Mouse (Mus musculus) right cerebral cortex, adult 2 months (tissue): ENCODE results near the gene Epha7.

Experiments used
- DNase-seq, 2 experiments: peaks; one replicate each; pipeline ENCODE4 v3.0.0; 2021 to 2022; ENCODE audit warnings: low spot score in 2 of 2

Epha7 gene

DNA sequence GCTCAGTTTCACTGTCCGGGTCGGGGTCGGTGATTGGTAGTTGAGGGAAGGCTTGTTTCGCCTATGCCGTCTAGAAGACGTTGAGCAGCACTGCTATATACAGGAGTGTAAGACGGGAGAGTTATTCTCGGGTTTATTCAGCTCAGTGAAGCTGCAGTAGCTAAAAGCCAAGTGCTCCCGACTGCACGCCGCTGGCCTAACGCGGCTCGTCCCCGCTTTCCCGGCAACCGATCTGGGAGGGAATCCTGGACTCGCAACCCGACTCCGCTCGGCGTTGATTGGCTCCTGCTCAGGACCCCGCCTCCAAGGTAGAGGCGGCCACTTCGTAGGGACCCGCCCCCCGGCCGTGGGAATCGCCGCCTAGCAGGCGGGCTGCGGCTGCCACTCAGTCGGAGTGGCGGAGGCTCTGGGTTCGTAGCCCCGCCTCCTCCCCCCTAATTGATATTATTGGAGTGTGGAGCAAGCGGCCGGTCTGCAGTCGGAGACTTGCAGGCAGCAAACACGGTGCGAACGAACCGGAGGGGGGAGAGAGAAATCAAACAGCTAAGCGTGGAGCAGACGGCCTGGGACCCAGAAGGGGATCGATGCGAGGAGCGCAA lies at the start of gene Epha7:
TSS of gene Epha7 (plus strand) at position 441 of the 599 bp plus-strand sequence.
- DNase-seq, result peak; percentile 93 to 96

DNA sequence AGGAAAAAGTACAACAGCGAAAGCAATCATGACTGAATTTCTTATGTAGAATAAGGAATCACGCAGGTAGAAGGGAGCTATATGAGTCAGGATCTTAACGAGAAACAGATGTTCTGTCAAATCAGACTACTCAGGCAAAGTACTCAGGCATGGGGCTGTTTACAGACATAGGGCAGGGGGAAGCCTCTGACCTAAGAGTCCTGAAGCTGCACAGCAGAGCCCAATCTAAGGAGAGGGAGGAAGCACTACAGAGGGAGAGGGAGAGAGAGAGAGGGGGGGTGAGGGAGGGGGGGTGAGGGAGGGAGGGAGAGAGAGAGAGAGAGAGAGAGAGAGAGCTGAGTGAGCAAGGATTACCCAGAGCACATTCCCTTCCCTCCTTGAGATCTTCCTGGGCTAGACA lies 29.0 kb upstream of the Epha7 start:
- DNase-seq, result no peak

DNA sequence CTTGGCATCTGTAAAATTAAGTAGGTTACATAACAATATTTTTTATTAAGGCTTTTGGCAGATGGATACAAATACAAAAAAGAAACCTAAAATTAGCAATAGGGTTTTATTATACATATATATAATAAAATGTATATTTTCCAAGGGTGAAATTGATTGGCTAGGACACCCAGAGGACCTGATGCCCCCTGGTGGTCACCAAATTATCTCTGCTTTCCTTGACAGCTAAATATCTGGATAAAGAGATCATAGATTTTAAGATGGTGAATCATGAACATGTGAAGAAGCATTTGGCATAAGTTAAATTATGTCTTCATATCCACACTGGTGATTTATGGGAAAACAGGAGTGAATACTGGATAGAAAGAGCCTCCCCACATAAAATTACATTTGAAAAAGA lies 4.1 kb upstream of the Epha7 start:
- peak; percentile 35 to 37 for DNase-seq

DNA sequence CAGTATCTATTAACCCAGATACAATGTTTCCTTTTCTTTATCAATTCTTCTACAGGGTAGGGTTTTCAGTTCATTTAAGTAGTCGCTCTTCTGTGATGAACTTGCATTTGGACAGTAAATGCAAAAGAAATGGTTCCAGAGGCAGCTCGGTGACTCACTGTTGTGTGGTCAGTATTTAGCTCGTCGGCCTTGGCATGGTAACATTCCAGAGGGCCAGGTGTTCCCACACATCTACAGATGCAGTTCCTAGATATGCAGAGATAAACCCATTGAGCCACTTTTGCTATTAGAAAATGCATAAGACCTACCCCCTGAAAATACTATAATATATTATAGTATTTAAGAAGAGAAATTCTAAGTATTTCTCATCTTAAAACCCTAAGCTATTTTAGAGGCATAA lies 3.2 kb upstream of the Epha7 start:
- no peak for DNase-seq

DNA sequence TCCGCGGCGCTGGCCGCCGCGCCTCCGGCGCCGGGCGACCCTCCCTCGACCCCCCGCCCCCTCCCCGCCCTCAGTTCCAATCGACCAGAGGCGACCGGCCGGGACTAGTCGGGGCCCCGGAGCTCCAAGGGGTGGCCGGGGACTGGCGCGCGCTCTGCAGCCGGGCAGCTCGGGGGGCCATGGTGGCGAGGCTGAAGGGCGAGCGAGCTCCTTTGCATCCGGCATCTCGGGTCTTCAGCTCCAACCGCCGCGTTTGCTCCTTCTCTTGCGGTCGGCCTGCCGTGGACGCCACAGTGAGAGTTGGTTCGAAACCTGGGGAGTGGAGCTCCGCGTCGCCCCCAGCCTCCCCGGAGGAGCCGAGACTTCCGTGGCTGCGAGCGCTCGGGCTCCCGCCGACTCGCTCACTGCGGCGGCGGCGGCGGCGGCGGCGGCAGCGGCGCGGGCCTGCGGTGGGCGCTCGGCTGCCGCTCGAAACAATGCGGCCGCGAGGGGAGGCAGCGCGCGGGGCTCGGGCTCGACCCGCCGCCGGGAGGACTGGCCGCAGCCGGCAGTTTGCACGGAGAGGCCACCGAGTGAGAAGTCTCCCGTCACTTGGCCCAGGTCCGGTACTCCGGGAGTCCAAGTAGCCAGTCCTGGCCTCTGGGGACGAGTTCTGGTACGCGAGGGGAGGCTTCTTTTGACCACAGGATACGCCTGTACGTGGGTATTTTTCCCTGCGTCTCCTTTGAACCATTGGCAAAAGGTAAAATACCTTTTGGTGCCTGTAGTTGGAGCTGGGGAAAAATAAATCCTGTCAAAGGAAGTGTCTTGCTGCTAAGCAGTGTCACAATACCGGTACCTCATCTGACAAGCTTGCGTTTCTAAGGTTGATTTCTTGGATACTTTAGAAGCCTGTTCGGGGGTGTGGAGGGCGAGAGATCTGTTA lies 882 bp downstream of the Epha7 start:
- DNase-seq, result peak; percentile 37 to 45

DNA sequence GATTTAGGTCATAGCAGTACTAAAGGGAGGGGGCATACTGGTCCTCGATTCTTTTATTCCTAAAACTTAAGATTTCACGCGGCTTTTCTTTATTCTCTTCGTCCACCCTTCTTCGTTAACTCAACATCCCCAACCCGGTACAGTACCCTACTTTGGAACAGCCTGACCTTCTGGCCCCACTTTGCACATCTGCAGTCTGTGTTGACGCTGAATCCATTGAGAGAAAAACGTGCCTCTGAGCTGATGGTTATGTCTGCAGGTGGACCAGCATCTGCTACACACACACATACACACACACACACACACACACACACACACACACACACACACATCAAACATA lies 1.5 kb downstream of the Epha7 start:
- DNase-seq, result peak in 1 of 2 experiments; percentile 46

DNA sequence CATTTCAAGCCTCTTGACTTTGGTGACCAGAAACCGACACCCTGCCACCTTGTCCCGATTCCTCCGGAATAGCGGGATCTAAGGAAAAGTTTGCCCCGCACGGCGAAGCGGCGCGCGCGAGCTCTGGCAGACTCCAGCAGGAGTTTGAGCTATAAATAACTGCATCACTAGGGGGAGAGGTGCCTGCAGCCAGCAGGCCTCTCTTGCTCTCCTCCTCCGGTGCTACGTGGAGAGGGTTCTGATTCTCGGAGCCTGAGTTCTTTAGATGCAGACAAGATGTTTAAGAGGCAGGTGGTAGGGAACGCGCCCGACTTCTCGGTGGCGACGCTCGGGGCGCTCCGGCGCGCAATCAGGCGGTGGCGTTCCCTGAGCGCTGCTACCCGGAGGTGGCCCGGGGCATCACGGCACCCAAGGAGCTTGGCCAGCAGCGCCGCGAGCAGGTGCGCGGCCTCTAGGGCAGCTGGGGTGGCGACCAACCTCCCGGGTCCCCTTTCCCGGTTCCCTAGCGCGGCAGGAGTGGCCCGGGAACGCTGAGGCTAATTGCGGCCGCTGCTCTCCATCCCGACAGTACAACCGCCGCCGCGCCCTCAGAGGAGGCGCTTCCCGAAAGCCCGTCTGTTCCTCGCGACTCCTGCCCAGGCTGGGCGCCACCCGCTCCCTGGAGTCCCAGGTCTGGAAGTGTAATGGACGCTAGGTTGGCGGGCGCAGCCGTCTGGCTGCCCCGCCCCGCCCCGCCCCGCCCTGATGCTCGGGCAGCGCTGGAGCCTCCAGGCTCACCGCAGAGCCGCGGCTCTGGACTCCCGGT lies 2.1 kb downstream of the Epha7 start:
- peak; percentile 59 to 72 for DNase-seq

DNA sequence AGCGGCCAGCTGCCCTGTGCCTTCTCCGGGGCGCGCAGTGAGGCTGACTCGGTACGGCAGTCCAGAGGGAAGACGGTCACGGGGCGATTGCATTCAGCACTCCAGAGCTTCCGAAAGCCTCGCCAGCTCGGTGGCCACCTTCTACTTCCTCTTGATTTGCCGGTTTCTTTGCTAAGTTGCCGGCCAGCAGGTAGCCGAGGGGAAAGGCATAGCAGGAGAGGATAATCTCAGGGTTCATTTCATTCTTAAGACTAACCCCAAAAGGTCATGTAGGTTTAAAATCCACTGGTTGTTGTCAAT lies 2.6 kb downstream of the Epha7 start:
- peak in 1 of 2 experiments; percentile 29 for DNase-seq

DNA sequence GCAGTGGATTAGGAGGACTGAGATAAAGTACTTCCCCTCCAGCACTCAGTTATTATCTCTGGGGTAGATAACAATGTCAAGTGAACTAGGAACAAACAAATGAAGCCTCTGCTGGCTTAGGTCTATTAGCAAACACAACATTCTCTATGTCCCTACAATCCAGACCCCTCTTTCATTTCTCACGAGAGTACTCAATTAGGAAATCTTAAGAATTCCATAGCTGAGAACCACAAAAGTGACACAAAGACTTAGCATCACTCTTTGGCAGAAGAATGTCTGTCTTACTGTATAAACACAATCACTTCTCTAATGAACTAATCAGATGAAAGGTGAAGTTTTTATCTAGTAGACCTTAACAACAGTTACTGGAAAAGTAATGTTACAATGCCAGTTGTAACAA lies 10.7 kb downstream of the Epha7 start:
- DNase-seq, result no peak

DNA sequence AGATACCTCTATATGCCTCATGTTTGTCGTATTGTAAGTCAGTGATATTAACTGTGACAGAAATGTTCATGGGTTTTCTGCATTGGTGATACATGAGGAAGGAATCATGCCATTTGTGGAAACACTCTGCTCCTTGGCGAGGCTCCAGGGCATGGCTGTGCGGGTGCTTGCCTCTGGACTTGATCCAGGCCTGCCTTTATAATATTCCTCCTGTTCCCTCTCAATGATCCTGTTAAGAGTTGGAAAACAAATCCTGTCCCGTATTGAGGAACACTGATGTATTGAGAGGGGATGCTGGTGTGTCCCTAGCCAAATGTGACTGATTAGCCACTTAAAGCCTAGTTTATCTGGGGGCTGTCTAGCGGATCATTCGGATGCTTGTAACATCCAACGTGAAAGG lies 11.7 kb downstream of the Epha7 start:
- no peak for DNase-seq

DNA sequence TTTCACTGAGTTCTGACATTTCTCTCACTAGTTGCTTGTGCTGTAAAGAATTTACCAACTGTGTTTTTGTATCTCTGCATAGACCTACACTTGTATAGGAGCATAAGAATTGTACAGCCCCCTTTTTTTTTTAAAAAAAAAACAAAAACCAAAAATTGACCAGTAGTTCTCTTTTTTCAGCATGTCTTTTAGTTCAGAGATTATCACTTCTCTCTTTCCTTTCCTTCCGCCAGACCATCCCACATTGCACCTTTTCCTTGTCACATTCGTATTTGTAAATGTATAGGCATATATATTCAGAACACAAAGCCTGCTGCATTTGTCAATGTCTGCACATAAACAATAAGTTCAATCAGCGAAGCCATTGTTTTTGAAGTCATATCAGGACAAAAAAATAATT lies 24.7 kb downstream of the Epha7 start:
- DNase-seq, result no peak

DNA sequence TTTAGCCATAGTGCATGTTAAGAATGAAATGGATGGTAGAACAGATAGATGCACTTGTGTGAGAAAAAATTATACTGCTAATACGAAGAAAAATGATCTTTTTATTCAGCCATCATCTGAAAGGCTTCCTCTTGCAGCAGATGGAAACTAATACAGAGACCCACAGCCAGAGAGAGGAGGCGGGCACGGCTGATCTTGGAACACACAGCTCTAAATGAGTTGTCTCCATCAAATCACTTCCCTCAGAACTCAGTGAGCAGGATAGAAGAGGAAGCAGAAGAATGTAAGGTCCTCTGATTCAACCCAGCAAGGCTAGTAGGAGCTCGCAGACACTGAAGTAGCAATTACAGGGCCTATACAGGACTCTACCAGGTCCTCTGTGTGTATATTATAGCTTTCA lies 33.4 kb downstream of the Epha7 start:
- no peak for DNase-seq

DNA sequence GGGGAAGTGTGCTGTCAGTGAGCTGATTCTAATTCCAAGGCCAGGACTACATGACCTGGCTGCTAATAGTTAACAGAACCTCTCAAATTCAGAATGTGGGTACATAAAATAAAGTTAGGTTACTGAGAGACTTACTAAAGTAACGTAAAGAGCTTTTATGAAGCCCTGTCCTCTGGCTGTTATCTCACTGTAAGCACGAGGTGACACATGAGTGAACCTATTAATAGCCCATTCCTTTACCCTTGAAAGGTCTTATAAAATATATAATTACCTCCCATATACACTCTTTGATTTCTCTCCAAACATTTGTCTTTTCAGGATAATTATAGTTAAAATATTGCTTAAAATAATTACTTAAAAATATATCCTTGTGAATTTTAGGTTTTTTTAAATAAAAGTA lies 37.5 kb downstream of the Epha7 start:
- DNase-seq, result no peak

DNA sequence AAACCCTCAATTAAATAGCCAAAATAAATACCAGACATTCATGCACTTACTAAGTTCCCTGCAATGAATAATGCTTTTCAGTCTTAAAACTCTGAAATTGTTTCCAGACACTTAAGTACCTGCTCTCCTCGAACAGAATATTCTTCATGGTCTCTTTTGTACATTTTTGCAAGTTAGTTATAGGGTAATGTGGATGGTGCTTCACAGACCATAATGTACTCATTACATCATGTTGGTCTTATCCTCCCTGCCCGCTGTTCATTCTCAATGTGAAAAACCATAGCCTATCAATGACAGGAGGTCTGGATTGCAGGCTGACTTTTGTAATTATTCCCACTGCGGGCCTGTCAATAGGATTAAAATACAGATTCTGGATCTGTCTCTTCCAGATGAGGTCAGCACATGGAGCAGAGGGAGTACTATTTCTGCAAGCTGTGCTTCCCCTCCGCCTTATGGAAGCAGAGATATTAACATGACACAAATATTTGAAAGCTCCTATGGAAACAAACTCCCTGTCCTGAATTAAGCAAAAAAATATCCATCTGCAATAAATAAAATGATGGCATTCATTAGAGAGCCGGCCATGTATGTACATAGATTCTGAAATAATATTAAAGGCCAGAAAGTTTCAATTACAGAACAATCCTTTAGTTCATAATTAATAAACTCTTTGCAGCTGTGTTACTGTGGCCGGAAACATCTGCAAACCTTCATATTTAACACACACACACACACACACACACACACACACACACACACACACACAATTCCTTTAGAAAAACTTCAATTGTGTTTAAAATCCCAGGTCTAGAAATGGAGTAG lies 50.1 kb downstream of the Epha7 start:
- DNase-seq, result no peak

DNA sequence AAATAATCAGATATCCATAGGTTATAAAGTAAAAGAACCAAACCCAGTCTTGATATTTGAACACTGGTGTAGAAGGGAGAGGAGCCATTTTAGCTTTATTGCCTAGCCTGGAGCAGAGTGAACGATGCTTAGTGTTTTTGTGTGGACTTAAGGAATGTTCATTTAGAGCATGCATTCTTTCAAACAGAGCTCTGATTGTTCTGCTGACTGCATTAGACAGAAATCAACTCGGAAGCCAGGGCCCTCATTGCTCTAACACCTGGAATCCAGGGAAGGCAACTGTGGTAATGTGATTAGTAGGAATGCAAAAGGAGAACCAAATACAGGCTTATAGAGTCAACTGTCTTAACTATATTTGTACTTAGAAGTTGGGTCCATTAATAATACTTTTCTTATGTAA lies 53.5 kb downstream of the Epha7 start:
- no peak for DNase-seq

DNA sequence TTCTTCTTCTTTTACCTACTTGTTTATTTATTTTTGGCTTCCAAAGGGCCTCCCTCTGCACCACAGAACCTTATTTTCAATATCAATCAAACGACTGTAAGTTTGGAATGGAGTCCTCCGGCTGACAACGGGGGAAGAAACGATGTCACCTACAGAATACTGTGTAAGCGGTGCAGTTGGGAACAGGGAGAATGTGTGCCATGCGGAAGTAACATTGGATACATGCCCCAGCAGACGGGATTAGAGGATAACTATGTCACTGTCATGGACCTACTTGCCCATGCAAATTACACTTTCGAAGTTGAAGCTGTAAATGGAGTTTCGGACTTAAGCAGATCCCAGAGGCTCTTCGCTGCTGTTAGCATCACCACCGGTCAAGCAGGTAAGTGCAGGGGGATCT lies 58.7 kb downstream of the Epha7 start:
- no peak for DNase-seq

DNA sequence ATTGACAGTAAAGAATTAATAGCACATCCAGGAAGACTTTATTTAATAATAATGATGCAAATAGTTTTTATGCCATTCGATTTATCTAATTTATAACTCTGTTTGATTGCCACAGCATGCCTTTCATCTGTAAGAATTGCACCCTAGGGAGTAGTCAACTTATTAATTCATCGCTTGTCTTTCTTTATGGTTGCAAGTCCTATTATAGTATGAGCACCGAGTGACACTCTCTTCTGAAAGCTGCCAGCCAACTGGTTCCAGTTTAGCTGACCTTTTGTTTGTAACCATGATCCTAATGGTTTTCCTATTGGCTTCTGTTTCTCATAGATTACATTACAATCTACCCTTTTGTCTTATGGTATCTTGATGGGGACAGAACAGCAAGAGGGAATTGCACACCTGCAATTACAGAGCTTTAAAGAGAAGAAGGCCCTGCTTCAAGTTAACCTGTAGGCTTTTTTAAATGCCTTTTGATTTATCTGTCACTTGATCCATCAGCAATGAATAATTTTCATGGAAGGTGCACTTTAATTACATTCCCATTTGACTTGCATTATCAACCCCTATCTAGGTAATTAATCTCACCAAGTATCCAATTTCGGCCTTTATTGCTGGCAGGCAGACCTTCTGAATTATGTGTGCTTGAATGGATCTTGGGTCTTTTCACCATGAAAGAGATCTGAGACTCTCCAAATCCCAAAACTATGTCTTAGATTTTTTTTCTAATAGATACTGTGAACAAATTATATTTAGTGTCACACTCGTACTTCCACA lies 68.5 kb downstream of the Epha7 start:
- no peak for DNase-seq

DNA sequence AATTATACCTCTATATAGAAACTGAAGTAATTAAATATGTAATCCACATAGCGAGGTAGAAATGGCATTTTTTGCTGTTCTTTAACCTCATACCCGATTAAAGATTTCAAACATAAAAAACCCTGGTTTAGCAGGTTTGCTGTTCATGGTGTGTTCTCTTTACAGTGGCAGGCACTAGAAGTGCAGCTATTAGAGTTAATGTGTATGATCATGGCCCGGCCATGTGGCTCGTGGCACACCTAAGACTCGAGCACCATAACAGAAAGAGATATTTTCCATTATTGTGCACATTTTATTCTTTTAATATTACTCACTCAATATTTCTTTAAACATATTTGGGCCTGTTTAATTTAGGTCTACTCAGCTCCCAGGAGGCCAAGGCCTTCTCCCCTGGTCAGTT lies 76.7 kb downstream of the Epha7 start:
- DNase-seq, result no peak

DNA sequence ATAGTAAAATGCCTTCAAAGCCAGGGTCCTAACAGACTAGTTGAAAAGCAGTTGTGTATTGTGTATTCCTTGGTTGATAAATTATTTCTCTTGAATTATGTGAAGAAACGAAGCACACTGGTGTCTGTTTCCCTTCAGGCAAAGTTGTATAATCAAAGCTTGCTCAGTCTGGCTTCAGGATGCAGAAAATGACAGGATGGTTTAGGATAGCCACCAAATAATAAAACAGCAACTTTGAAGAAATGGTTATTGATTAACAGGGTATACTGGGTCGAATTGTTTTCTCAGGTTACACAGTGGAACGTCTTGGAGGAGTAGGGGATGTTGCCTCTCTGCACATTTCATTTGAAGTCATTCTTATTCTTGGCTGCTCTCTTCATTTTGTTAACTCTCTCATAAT lies 77.2 kb downstream of the Epha7 start:
- no peak for DNase-seq

DNA sequence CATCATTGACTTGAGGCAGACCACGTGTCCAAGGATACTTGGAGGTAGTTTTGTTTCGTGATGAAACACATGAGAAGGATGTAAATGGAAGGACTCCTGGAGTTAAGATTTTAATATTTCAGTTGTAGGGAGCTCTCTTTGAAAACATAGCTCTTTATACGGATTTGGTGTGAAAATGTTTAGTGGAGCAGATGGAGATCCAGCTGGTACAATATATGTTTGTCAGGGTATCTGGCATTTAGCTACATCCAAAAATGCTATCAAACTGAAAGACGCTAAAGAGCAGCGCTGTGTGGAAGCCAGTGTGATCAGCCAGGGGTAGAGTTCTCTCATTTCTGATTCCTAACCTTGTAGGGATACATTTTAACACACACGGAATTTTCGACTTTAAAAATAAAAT lies 82.5 kb downstream of the Epha7 start:
- DNase-seq, result peak; percentile 50 to 59

DNA sequence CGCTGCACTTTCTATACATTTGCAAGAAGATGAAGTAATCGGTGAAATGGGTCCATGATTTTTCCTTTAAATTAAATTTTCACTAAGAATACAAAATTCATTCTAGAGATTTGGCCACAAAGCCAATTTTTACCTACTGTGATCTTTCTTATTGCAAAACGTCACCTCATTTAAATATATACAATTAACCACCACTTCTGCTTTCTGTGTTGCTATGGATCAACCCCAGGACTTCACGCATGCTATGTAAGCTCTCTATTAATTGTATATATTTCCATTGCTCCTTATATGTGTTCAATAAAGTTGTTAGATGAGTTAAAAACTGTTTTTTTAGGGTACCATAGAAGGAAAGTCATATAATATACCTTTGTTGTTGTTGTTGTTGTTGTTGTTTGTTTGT lies 86.4 kb downstream of the Epha7 start:
- DNase-seq, result no peak
